Mouse (Mus musculus): ENCODE results near the gene Prpf38b.

DNA sequence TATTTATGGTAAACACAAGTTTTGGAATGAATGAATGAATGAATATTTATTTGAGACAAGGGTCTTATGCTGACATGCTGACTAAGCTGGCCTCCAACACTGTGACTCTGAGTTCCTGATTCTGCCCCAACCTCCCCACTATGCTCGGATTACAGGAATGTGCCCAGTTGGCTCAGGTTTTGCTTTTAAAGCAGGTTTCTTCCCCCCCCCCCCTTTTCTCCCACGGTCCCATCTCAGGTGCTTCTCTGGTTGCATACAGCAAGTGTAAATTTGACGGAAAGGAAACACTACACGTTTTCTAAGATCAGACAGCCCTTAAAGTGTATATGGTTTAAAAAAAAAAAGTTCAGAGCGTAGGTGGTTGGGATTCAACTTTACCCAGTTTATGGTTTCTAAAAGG lies 28.0 kb upstream of the Prpf38b start, which contains the start of gene Henmt1:
- TF ChIP-seq CTCF (IDR thresholded peaks at IDR 0.05; ENCODE audit: borderline replicate concordance, insufficient read depth, low read length) (no peak), POLR2A (IDR thresholded peaks at IDR 0.05; ENCODE audit: low read depth, low read length) (no peak)
